Mouse (Mus musculus) thymus, adult 2 months (tissue): ENCODE data around the gene 2900026A02Rik.

Experiments used
- CTCF ChIP-seq: fragments of 200-500 bp; IDR thresholded peaks from 2 replicates; pipeline ENCODE4 v1.5.1; 2012; ENCODE audit warnings: mild to moderate bottlenecking, control low read depth, low read length, moderate library complexity, borderline replicate concordance; ENCODE audit not compliant: control insufficient read depth, poor library complexity, insufficient read depth; ENCODE audit errors: extremely low read depth
- POLR2A ChIP-seq: fragments of 200-500 bp; IDR thresholded peaks from 2 replicates; pipeline ENCODE4 v1.6.1; 2012; ENCODE audit warnings: mild to moderate bottlenecking, low read length, control low read depth, moderate library complexity; ENCODE audit not compliant: control insufficient read depth, poor library complexity, insufficient read depth; ENCODE audit errors: extremely low read depth

DNA sequence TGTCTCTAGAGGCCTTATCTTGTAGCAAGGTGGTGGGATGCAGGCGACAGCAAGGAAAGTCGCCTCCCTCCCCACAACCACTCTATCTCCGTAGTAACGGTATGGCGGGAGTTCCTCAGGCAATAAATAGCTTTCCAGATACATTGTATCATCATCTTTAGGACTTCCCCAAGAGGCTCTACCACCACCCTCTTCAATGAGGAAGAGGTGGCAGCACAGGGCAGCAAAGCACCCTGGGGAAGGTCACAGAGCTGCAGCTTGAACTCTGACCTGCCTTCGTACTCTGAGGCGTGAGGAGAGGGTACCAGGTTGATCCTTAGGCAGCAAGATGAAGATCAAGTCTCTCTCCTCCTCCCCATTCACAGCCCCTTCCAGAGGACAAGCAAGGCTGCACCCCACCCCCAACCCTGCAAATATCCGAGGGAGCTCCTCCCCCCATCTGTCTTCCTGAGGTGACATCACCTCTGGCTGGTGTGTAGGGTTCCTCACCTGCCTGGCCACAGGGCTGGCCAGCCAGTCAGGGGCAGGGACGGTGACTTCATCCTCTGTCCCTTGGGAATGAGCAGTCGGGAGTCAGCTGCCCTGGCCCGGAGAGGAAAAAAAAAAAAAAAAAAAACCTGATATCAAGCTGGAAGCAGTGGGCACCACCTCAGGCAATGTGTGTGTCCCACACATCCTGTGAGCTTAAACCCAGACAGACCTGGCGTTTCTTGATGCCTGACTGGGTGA, 98.5 kb downstream of the 2900026A02Rik start:
- TF ChIP-seq CTCF = no peak
- TF ChIP-seq POLR2A = no peak
